Mouse (Mus musculus) kidney, adult 18-20 months (tissue): ENCODE measurements around the gene Zdhhc7.

Source experiments
- DNase-seq: peaks from one replicate; pipeline ENCODE4 v3.0.0; 2021

The Zdhhc7 gene

DNA sequence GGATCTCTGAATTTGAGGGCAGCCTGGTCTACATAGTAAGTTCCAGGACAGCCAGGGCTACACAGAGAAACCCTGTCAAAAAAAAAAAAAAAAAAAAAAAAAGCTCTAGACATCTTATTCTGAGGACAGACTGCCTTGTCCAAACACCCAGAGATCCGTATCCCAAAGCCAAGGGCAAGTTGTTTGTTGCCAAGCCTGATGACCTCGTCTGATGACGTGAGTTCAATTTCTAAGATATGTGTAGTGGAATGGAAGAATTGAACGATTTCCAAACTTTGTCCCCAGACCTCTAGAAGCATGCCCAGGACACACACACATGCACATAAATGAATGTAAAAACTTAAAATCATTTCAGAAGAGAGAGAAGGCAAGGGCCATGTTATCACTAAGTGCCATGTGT lies 35.1 kb downstream of the Zdhhc7 start:
- no peak for DNase-seq

DNA sequence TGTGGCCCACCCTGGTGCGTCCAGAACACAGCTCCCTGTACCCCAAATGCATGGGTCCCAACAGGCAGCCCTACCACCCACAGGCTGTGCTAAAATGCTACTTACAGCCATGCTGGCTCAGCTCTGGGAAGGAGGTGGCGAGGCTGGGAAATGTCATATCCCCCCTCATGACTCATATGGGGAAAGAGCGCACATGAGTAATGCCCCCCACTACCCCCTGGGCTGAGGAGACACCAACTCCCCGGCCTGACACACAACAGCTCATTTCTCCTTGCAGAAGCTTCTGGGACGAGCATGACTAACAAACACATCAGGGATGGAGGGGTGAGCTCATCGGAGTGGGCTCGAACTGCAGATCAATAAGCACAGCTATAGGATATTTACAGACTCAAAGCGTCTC lies 35.7 kb downstream of the Zdhhc7 start:
- no peak for DNase-seq

DNA sequence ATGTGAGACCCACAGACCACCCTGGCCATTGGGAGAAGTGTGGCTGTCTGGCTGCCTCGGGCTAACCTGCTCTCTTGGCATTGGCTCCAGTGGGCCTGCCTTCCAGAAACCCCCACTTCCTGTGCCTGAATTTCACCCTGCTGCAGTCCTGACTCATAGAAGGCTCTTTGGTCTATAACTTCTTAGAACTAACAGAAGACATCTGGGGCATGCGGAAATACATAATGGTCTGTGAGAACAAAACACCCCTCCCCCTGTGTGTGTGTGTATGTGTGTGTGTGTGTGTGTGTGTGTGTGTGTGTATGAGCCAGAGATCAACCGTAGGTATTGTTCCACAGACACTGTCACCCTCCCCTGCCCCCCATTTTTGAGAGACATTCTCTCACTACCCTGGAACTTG lies 38.0 kb downstream of the Zdhhc7 start:
- DNase-seq = no peak

DNA sequence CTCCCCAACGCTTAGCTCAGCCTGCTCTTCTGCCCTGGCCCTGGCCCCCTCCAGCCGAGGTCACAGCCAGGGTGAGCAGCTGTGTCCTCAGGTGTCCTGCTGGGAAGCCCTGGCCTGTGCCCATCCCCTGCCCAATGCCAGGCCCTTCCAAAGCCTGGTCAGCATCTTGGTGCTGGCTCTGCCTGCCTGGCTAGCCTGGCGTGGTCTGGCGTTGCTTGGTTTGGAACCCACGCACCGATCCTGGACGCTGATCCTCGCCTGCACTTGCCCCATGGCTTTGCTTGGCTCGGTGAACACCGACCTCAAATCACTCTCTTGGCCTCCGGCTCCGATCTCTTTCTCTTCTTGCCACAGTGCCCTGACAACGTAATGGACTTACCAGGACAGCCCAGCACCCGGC lies 38.5 kb downstream of the Zdhhc7 start:
- DNase-seq = no peak

DNA sequence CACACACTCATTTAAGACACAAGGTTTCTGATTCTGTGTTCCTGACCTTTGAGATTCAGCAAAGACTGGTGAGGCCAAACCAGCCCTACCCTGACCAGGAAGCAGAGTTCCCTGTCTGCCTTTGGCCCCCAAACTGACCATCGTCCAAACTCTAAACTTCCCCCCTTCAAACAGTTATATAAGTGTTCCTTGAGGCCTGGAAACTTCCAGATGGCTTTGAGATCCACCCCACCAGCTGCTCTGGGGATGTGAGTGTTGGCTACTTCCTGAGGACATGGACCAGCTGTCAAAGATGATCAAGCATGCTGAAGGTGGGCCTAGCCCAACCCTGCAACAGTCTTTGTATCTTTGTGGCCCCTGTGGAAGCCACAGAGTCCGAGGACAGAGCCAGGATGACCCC lies 44.2 kb downstream of the Zdhhc7 start:
- no peak for DNase-seq

DNA sequence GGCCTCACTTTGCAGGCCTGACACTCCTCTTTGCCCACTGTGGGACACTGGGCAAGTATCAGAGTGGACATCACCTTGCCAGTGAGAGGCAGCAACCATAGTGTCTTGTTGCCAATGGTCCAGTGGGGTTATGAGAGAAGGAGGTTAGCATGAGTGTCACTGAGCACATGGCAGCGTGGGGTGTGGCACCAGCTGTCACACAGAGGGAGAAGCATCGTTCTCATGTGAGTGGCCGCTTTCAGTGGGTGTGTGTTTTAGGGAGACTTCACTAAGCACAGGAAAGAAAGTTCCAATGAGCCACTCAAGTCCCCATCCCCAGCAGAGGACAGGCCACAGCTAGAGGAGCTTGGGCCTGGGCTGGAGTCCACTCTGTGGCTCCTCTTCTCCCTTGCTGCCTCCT lies 46.4 kb downstream of the Zdhhc7 start:
- DNase-seq = no peak

- no peak for DNase-seq
Observed at GRCm38 (mm10) chr8:120052318-120052717, 49.0 kb downstream of the Zdhhc7 start.

DNA sequence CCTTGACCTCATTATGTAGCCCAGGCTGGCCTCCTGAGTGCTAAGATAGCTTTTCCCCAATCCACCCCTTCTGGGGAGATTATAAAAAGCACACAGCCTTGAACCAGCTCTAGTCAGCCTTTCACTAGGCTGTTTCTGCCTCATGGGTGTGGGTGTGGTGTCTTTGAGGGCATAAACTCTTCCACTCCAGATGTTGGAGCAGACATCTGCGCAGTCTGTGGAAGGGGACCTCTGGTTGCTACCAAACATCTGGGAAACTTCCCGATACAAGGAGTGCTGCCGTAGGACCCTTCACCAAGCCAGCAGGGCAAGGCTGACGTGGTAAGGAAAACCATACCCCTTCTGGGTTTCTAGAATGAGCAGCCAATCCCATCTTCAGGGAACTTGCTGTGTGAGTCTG lies 49.4 kb downstream of the Zdhhc7 start:
- no peak for DNase-seq

GRCm38 (mm10) chr8:120051006-120051405 lies 50.3 kb downstream of the Zdhhc7 start:
- no peak for DNase-seq

DNA sequence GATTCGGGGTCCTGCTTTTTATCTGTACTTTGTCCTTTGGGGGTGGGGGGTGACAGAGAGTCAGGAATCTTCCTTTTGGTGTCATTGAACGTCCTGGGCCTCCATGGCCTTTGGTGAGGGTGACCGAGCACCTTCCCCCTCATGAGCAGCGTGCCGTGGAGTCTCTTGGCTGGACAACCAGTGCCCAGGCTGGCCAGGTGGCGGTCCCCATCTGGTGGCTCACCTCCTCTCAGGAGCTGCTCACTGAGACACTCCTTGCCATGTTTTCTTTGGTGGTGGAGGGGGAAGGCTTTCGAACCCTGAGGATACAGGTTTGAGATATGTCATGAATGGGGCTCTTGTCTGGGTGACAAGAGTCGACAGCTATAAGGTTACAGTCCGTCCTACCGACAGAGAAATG lies 50.9 kb downstream of the Zdhhc7 start:
- no peak for DNase-seq

DNA sequence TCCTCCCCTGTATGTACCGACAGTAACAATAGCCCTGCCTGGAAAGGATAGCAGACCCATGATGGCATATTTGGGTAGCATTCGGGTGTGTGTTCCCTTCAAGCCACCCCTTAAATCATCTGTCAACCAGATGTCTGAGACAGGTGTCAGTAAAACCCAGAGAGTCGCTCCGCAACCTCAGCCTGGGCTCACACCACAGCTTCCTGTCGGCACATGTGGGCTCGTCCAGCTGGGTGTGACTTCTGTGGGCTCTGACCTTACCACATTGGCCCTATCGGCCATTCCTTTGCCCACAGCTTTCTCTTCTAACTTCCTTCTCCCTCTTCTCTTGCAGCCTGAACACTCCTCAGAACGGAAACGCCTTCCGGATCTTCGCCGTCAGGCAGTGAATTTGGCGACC lies 51.3 kb downstream of the Zdhhc7 start:
- no peak for DNase-seq

DNA sequence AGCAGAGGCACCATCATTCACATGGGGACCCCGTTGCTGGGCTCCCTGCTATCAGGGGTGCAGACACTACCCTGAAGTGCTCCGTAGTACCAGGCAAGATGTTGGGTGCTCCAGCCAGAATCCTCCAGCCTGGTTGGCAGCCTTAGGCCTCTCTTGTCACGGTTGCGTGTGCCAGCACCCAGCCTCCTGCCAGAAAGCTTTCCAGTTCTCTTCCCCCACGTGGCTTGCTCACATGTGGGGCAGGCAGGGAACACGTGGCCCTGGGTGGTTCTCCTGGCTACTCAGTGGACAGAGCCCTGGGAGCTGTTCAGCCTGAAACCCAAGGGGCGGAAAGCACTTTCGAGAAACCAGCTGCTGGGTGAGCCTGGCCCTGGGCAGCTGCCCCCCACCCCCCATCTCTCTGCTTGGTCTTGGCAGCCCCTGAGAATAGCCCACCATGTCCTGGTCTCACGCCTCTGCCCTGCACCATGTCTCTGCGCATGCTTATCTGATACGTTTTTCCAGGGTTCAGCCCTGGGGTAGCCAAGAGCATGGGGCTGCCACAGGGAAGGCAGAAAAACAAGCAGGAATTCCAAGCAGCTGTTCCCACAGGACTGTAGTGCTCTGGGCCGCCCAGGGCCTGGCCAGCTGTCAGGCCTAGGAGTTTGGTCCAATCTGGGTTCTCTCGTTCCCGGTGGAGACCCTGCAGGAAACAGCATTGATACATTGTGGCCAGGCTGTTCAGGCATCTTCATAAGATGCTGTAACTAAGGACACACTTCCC lies 54.8 kb downstream of the Zdhhc7 start:
- DNase-seq = peak; percentile 95

GRCm38 (mm10) chr8:120045471-120045870 lies 55.8 kb downstream of the Zdhhc7 start:
- DNase-seq = no peak

DNA sequence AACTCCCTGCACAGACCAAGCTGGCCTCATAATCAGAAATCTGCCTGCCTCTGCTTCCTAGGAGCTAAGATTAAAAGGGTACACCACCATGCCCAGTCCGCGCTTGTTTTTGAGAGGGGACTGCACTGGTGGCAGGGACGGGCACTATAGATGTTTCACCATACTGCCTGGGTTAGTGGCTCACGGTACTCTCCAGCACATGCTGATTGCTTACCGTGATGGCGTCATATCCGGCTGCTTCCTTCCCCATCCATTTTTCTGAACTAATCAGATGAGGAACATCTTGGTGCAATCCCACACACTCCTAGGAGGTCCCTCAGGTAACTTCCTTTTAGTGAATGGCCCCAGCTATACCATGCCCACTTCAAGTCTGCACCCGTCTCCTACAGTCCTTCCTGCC lies 56.4 kb downstream of the Zdhhc7 start:
- DNase-seq = no peak

- DNase-seq = no peak
Observed at GRCm38 (mm10) chr8:120042542-120043312, 58.6 kb downstream of the Zdhhc7 start.

GRCm38 (mm10) chr8:120040861-120041260 lies 60.4 kb downstream of the Zdhhc7 start:
- DNase-seq = peak; percentile 36

DNA sequence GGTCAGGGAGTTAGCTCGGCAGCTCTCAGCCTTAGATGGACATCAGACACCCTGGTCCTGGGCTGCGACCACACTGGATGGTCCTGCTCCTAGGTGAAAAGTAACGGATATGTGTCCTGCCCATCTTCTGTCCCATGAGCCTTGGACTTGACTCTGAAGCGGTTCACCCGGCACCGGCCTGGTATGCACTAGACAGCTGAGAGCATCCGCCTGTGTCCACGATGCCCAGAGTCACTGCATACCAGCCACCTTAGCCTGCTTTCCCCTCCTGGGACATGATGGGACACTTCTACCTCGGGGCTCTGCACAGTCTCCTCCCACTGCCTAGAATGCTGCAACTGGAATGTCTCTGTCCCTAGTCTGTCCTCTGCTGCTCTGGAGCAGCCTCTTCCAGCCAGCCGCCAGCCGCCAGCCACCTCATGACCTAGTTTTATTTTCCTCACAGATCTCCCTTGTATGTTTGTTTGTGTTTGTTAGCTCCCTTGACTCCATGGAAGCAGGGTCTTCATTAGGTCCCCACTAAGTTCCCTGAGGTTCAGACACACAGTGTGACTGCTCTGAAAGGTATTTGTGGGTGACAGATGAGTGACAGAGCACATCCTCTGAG lies 61.9 kb downstream of the Zdhhc7 start:
- DNase-seq = no peak

DNA sequence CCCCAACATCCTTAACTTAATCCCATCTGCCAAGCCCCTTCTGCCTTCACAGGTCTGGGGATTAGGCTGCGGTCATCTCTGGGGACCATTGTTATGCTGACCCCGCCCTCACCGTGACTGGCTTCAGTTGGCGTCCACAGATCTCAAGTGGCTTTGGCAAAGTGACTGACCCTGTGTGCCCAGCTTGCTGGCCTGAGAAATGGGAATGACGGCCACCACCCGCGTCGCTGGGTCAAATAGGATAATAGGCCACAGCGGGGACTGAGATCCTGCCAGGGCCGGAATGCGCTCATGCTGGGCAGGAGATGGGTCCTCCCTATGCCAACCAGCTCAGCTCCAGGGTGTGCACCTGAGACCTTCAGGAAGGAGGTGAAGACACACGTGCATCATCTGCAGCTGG lies 62.5 kb downstream of the Zdhhc7 start:
- no peak for DNase-seq

DNA sequence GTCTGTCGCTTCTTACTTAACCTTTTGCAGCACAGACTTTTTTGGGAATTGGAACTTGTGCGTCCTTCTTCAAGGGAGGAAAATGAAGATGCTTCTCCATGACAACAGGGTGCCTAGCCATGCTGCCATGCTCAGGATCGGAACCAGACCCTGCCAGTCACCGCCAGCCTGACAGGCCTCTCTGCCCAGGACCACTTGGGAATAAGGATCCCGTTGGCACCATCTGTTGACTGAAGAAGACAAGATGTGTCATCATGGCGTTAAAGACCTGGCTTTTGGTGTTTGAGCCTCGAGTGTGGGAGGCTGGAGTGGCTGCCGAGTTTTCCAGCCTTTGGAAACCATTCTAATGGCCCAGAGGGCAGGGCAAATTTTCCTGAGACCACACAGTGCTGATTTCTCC lies 63.7 kb downstream of the Zdhhc7 start:
- DNase-seq = no peak

DNA sequence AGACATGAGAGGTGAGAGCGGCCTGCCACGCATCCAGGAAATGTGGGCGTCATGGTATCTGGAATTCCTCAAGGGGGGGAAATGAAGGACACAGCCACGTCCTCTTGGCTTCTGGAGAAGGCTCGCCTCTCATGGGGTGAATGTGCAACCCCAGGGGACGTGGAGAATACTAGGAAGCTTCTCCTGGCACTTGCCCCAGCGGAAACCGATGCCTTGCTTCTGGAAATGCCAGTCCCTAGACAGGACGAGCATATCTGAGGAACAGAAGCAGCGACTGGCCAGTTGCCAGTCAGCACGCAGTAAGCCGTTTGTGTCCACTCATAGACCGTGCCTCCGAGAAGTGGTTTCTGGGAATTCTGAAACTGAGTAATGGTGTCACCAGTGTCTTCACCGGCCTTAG lies 64.1 kb downstream of the Zdhhc7 start:
- peak; percentile 57 for DNase-seq

DNA sequence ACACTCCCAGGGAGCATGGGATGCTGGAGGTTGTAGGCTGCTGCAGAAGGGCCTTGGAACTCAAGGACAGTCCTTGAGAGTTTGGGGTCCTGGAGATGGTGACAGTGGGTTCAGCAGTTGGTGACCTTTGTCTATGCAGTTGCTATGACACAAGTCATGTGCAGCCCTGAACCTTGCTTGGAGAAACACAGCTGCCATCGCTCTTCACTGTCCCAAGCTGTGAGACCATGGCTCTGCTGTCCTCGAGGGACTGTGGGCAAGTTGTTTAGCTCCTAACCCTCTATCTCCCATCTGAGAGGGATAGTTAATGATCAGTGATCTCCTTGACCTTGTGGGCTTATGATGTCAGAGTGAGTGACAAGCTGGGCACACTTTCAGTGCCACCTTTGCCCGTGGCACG lies 64.7 kb downstream of the Zdhhc7 start:
- no peak for DNase-seq

GRCm38 (mm10) chr8:120036111-120036510 lies 65.2 kb downstream of the Zdhhc7 start:
- no peak for DNase-seq

DNA sequence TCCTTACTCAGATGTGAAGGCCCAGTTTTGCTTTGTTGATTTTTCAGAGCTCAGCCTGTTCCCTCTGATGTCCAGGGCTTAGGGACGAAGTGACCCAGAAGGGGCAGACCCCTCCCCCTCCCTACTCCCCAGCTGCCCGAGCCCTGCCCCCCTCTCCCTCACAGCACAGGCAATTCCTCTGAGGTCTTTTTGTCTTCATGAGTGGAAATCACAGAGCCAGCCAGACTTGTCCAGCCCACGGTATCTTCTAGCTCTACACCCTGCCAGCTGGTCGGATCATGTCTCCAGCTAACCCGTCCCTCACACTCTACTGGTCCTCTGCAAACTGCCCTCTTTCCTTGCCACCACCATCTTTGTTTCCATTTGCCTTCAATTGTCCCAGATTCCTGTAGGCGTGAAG lies 66.8 kb downstream of the Zdhhc7 start:
- no peak for DNase-seq

GRCm38 (mm10) chr8:120032549-120033208 lies 68.6 kb downstream of the Zdhhc7 start:
- DNase-seq = no peak
